Mouse (Mus musculus): Measurements from ENCODE around the gene Gm38100. TPM values are rescaled to one million over a fixed set of nuclear protein-coding genes. Genes with fewer than 3 reads are reported as not detected.
A peak's percentile ranks its signal among the peaks of the same experiment; 100 is the strongest.

The Gm38100 gene
- polyA plus RNA-seq, 1 experiment from 2014 or later: not detected

DNA sequence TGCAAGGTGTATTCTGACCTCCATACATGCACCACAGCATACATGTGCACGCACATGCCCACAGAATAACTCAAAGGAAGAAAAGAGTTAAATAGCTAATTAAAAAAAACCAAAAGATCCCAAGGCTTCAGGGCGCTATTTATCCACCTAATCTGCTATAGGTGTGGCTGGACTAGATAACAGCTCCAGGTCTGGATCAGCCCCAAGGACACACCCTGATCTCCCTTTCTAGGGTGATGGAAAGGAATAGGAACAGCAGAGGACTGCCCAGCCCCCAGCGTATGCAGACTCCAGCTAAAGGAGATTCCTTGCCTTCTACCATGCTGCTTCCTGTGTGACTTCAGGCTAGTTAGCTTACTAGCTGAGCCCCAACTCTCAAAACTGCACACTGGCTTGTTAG, 8.1 kb upstream of the Gm38100 start:
- no peak for ATAC-seq (ENCODE audit: insufficient read depth, low FRiP score, low TSS enrichment)
- H3K4me3 ChIP-seq (ENCODE audit: low read depth, low read length): no peak overlapping the region
- no peak overlapping the region for H3K9ac ChIP-seq (ENCODE audit: low read length)
- no peak overlapping the region for H3K27ac ChIP-seq (ENCODE audit: low read depth, low read length)
- H3K27me3 ChIP-seq (ENCODE audit: control insufficient read depth, insufficient read depth, low read length): no peaks in the 10 kb centered on the region
- H3K36me3 ChIP-seq (ENCODE audit: control insufficient read depth, insufficient read depth, low read length): peaks cover 2% of the 10 kb centered on the region; the same call in 1 of the 2 replicates
- H3K4me2 ChIP-seq (ENCODE audit: low read depth): no peak overlapping the region
- H3K4me1 ChIP-seq (ENCODE audit: control insufficient read depth, insufficient read depth, low read length): no peaks in the 10 kb centered on the region
- no peak for DNase-seq (ENCODE audit: low spot score)
- 88% methylated on average over 3 of the region's 3 CpGs for WGBS
- H3K9me3 ChIP-seq (ENCODE audit: control insufficient read depth, low read length): no peaks in the 10 kb centered on the region

DNA sequence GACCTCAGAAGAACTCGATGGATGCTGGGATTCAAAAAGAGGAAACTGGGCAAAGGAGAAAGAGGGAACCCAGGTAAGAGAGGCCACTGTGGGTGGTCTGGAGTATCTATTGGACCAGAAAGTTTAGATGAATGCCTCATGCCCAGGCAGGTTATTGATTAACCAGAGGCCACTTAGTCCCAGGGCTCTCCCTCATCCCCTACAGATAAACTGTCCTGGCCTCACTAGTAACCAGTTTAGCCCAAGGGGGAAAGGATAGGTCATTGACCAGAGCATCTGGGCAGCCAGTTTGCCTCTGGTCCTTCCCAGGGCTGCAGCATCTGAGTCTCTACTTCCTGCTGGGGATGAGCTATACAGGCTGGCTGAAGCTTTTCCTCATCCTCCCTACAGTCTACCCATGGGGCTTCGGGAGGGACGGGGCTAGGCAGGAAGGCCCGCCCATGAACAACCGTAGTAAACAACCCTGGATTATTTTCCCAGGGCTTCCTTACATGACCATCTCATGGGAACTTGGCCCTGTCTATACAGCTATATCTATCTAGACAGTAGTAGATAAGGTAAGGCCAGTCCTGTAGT, 6.3 kb upstream of the Gm38100 start:
- Histone ChIP-seq H3K27me3 (ENCODE audit: control insufficient read depth, insufficient read depth, low read length) (no peaks in the 10 kb centered on the region), H3K9ac (ENCODE audit: low read length) (no peak overlapping the region), H3K27ac (ENCODE audit: low read depth, low read length) (no peak overlapping the region), H3K4me1 (ENCODE audit: control insufficient read depth, insufficient read depth, low read length) (no peaks in the 10 kb centered on the region), H3K4me3 (ENCODE audit: low read depth, low read length) (no peak overlapping the region), H3K9me3 (ENCODE audit: control insufficient read depth, low read length) (no peaks in the 10 kb centered on the region), H3K36me3 (ENCODE audit: control insufficient read depth, insufficient read depth, low read length) (peaks cover 2% of the 10 kb centered on the region; the same call in 1 of the 2 replicates), H3K4me2 (ENCODE audit: low read depth) (no peak overlapping the region)
- ATAC-seq (ENCODE audit: insufficient read depth, low FRiP score, low TSS enrichment) (no peak), DNase-seq (ENCODE audit: low spot score) (no peak)
- 68% methylated on average over 5 of the region's 5 CpGs for WGBS

DNA sequence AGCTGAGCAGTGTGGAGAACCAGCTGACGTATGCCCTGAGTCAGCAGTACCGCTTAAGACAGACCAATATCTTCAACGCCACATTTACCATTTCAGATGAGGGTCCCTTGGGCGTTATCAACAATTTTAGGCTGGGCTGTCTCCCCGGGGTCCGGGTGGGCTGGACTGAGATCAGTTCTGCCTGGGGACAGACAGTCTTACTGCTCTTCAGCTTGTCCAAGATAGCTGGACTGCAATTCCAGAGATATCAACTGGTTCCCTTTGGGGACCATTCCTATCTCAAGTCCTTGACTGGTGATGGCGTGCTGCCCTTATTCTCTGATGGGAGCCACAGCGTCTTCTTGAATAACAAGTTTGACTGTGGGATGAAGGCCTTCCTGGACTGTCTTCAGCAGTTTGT, 962 bp downstream of the Gm38100 start:
- no peaks in the 10 kb centered on the region for H3K9me3 ChIP-seq (ENCODE audit: control insufficient read depth, low read length)
- no peak overlapping the region for H3K4me2 ChIP-seq (ENCODE audit: low read depth)
- 92% methylated on average over 8 of the region's 8 CpGs for WGBS
- H3K27ac ChIP-seq (ENCODE audit: low read depth, low read length): no peak overlapping the region
- H3K4me1 ChIP-seq (ENCODE audit: control insufficient read depth, insufficient read depth, low read length): no peaks in the 10 kb centered on the region
- H3K9ac ChIP-seq (ENCODE audit: low read length): no peak overlapping the region
- ATAC-seq (ENCODE audit: insufficient read depth, low FRiP score, low TSS enrichment): no peak
- H3K36me3 ChIP-seq (ENCODE audit: control insufficient read depth, insufficient read depth, low read length): no peaks in the 10 kb centered on the region
- DNase-seq (ENCODE audit: low spot score): no peak
- H3K27me3 ChIP-seq (ENCODE audit: control insufficient read depth, insufficient read depth, low read length): no peaks in the 10 kb centered on the region
- H3K4me3 ChIP-seq (ENCODE audit: low read depth, low read length): no peak overlapping the region

DNA sequence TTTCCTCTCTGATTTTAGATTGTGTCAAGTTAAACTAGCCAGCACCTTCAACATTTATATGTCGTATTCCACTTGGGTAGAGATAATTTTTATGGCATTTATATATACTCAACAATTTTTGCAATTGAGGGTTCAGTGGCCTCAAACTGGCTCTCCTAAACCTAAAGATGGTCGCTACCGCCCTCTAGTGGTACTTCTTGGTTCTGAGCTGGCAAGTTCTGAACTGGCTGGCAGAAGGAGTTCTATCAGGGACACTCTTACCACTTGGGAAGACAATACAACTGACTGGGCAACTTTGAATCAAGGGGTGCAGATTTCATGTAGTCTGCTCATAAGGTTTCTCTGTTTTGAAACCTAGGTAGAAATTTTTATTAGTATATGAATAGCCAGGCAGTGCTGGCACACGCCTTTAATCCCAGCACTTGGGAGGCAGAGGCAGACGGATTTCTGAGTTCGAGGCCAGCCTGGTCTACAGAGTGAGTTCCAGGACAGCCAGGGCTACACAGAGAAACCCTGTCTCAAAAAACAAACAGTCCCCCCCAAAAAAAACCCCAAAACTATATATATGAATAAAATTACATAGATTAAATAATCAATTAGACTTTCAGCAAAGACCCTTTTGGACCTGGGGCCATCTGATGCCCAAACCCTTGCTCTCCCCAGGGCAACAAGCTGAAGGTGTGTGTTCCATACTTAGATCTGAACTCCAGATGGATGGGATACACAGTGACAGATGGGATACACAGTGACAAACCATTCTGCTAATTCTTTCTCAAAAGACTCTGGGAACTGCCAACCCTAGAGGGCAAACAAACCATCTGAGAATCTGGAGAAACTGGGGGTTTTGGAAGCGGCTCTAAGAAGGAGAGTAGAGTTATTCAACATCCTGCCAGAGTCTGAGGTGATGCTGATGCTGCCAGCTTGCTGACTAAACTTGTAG, 4.0 kb downstream of the Gm38100 start:
- ATAC-seq (ENCODE audit: insufficient read depth, low FRiP score, low TSS enrichment) (no peak), DNase-seq (ENCODE audit: low spot score) (peak; percentile 74)
- H3K27me3 ChIP-seq (ENCODE audit: control insufficient read depth, insufficient read depth, low read length): no peaks in the 10 kb centered on the region
- H3K27ac ChIP-seq (ENCODE audit: low read depth, low read length): no peak overlapping the region
- H3K9ac ChIP-seq (ENCODE audit: low read length): no peak overlapping the region
- 52% methylated on average over 7 of the region's 7 CpGs for WGBS
- no peak overlapping the region for H3K4me3 ChIP-seq (ENCODE audit: low read depth, low read length)
- H3K36me3 ChIP-seq (ENCODE audit: control insufficient read depth, insufficient read depth, low read length): no peaks in the 10 kb centered on the region
- H3K4me2 ChIP-seq (ENCODE audit: low read depth): no peak overlapping the region
- no peaks in the 10 kb centered on the region for H3K4me1 ChIP-seq (ENCODE audit: control insufficient read depth, insufficient read depth, low read length)
- H3K9me3 ChIP-seq (ENCODE audit: control insufficient read depth, low read length): no peaks in the 10 kb centered on the region

DNA sequence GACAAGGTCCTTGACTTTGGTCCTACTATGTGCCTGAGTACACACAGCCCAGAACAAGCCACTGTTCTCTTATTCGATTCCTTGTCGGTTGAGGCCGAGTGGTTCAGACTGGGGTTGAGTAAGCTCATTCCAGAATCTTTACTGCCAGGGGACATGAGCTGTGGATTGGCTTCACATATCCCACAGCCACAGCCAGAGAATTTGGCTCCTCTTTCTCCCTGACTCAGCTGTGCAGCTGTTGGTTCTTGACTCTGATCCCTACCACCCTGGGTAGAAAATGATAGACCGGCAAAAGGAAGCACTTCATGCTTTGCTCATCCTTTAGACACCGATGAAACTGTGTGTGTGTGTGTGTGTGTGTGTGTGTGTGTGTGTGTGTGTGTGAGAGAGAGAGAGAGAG, 11.3 kb downstream of the Gm38100 start:
- Histone ChIP-seq H3K9ac (ENCODE audit: low read length) (no peak overlapping the region), H3K4me3 (ENCODE audit: low read depth, low read length) (no peak overlapping the region), H3K9me3 (ENCODE audit: control insufficient read depth, low read length) (no peaks in the 10 kb centered on the region), H3K27ac (ENCODE audit: low read depth, low read length) (no peak overlapping the region), H3K4me1 (ENCODE audit: control insufficient read depth, insufficient read depth, low read length) (no peaks in the 10 kb centered on the region), H3K36me3 (ENCODE audit: control insufficient read depth, insufficient read depth, low read length) (no peaks in the 10 kb centered on the region), H3K27me3 (ENCODE audit: control insufficient read depth, insufficient read depth, low read length) (no peaks in the 10 kb centered on the region), H3K4me2 (ENCODE audit: low read depth) (no peak overlapping the region)
- 93% methylated on average over 5 of the region's 5 CpGs for WGBS
- DNase-seq (ENCODE audit: low spot score) (no peak), ATAC-seq (ENCODE audit: insufficient read depth, low FRiP score, low TSS enrichment) (no peak)

DNA sequence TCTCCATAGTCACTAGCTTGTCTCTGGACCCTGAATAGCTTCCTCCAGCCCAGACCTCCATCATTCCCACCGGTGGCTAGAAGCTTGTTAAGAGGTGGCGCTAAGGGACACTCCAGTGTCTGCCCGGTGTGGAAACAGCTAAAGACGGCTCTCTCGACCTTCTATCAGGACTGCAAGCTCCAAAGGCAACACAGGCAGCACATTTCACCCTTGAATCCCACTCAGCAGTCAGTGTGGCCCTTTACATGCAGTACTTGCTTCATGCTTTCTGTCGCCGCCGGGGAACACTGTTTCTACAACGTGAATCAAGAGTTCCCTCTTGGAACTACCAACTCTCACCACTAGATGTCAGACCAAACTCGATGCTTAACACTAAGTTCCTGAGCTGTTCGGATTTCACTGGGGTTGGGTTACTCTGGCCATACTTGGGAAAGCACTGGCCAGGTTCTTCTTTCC, 16.2 kb downstream of the Gm38100 start:
- no peaks in the 10 kb centered on the region for H3K36me3 ChIP-seq (ENCODE audit: control insufficient read depth, insufficient read depth, low read length)
- no peak overlapping the region for H3K4me3 ChIP-seq (ENCODE audit: low read depth, low read length)
- no peaks in the 10 kb centered on the region for H3K9me3 ChIP-seq (ENCODE audit: control insufficient read depth, low read length)
- no peak overlapping the region for H3K27ac ChIP-seq (ENCODE audit: low read depth, low read length)
- peak; percentile 86 for ATAC-seq (ENCODE audit: insufficient read depth, low FRiP score, low TSS enrichment)
- H3K4me2 ChIP-seq (ENCODE audit: low read depth): peak overlapping the region; percentile 28
- no peaks in the 10 kb centered on the region for H3K27me3 ChIP-seq (ENCODE audit: control insufficient read depth, insufficient read depth, low read length)
- H3K4me1 ChIP-seq (ENCODE audit: control insufficient read depth, insufficient read depth, low read length): no peaks in the 10 kb centered on the region
- DNase-seq (ENCODE audit: low spot score): peak; percentile 71
- H3K9ac ChIP-seq (ENCODE audit: low read length): peak overlapping the region; percentile 30; the same call in 1 of the 2 replicates
- WGBS: 16% methylated on average over 11 of the region's 11 CpGs

DNA sequence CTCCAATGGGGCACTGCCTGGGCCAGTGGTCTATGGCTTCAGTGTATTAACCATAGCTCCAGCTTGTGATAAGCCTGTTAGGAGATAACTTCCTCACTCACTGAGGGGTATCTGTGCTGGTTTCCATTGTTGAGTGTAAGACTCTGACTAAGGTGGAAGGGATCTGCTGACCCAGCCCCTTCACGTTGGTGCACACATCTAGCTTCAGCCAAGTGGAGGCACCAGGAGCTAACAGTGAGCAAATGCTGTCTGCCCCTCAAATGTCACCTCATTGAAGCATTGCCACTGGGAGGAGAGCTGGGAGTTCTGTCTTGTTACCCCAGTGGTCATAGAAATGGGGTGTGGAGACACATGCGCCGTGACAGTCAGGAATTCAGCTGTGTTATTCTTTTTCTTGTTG, 18.6 kb downstream of the Gm38100 start:
- Histone ChIP-seq H3K9ac (ENCODE audit: low read length) (no peak overlapping the region), H3K4me2 (ENCODE audit: low read depth) (no peak overlapping the region), H3K27me3 (ENCODE audit: control insufficient read depth, insufficient read depth, low read length) (no peaks in the 10 kb centered on the region), H3K4me3 (ENCODE audit: low read depth, low read length) (no peak overlapping the region), H3K9me3 (ENCODE audit: control insufficient read depth, low read length) (no peaks in the 10 kb centered on the region), H3K27ac (ENCODE audit: low read depth, low read length) (no peak overlapping the region), H3K4me1 (ENCODE audit: control insufficient read depth, insufficient read depth, low read length) (no peaks in the 10 kb centered on the region), H3K36me3 (ENCODE audit: control insufficient read depth, insufficient read depth, low read length) (no peaks in the 10 kb centered on the region)
- no peak for DNase-seq (ENCODE audit: low spot score)
- 78% methylated on average over 3 of the region's 3 CpGs for WGBS
- no peak for ATAC-seq (ENCODE audit: insufficient read depth, low FRiP score, low TSS enrichment)

DNA sequence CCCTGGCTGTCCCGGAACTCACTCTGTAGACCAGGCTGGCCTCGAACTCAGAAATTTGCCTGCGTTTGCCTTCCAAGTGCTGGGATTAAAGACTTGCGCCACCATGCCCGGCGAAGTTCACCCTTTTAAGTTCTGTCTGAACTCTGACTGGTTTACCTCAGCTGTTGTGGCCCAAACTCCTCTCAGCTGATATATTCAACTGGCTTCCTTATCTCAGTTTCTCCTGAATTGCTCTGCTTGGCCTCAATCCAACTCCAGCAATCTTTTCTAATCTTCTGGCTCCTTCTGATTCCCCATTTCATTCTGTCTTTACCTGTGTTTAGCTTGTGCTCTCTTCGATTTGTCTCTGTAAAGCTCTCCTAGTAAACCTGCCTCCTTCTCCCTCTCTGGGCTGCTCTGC, 23.0 kb downstream of the Gm38100 start:
- Histone ChIP-seq H3K27ac (ENCODE audit: low read depth, low read length) (no peak overlapping the region), H3K4me2 (ENCODE audit: low read depth) (no peak overlapping the region), H3K27me3 (ENCODE audit: control insufficient read depth, insufficient read depth, low read length) (no peaks in the 10 kb centered on the region), H3K4me1 (ENCODE audit: control insufficient read depth, insufficient read depth, low read length) (no peaks in the 10 kb centered on the region), H3K4me3 (ENCODE audit: low read depth, low read length) (no peak overlapping the region), H3K9me3 (ENCODE audit: control insufficient read depth, low read length) (no peaks in the 10 kb centered on the region), H3K36me3 (ENCODE audit: control insufficient read depth, insufficient read depth, low read length) (no peaks in the 10 kb centered on the region), H3K9ac (ENCODE audit: low read length) (no peak overlapping the region)
- DNase-seq (ENCODE audit: low spot score) (no peak), ATAC-seq (ENCODE audit: insufficient read depth, low FRiP score, low TSS enrichment) (no peak)
- WGBS: 94% methylated on average over 7 of the region's 7 CpGs
